Mouse (Mus musculus): Measurements from ENCODE around the gene Ripply3. TPM values are rescaled to one million over a fixed set of nuclear protein-coding genes. Genes with fewer than 3 reads are reported as not detected.

Gene Ripply3
- polyA plus RNA-seq, 1 experiment = 1.4 TPM

- peak; percentile 67 for DNase-seq (ENCODE audit: low read depth)
Observed at GRCm38 (mm10) chr16:94302274-94303202, 25.7 kb upstream of the Ripply3 start.

GRCm38 (mm10) chr16:94303203-94303535 is 25.1 kb upstream of the Ripply3 start:
- TF ChIP-seq CTCF (IDR thresholded peaks at IDR 0.05; ENCODE audit: borderline replicate concordance, extremely low read depth, insufficient read depth, insufficient read length) (no peak), POLR2A (IDR thresholded peaks at IDR 0.05; ENCODE audit: borderline replicate concordance, extremely low read depth, insufficient read depth, insufficient read length, poor library complexity, severe bottlenecking) (no peak)
- no peak for DNase-seq (ENCODE audit: low read depth)

More at GRCm38 (mm10) chr16:94302274-94303202, 25.7 kb upstream of the Ripply3 start:
- peak; percentile 27; the same call in 1 of the 2 replicates for TF ChIP-seq CTCF (IDR thresholded peaks at IDR 0.05; ENCODE audit: borderline replicate concordance, extremely low read depth, insufficient read depth, insufficient read length)
- TF ChIP-seq POLR2A (IDR thresholded peaks at IDR 0.05; ENCODE audit: borderline replicate concordance, extremely low read depth, insufficient read depth, insufficient read length, poor library complexity, severe bottlenecking) = no peak

GRCm38 (mm10) chr16:94307526-94307925 is 20.7 kb upstream of the Ripply3 start:
- TF ChIP-seq POLR2A (IDR thresholded peaks at IDR 0.05; ENCODE audit: borderline replicate concordance, extremely low read depth, insufficient read depth, insufficient read length, poor library complexity, severe bottlenecking) = no peak
- no peak for TF ChIP-seq CTCF (IDR thresholded peaks at IDR 0.05; ENCODE audit: borderline replicate concordance, extremely low read depth, insufficient read depth, insufficient read length)
- DNase-seq (ENCODE audit: low read depth) = peak; percentile 46

- no peak for TF ChIP-seq CTCF (IDR thresholded peaks at IDR 0.05; ENCODE audit: borderline replicate concordance, extremely low read depth, insufficient read depth, insufficient read length)
- no peak for TF ChIP-seq POLR2A (IDR thresholded peaks at IDR 0.05; ENCODE audit: borderline replicate concordance, extremely low read depth, insufficient read depth, insufficient read length, poor library complexity, severe bottlenecking)
Observed at GRCm38 (mm10) chr16:94307942-94308341, 20.3 kb upstream of the Ripply3 start.

GRCm38 (mm10) chr16:94309025-94309424 is 19.2 kb upstream of the Ripply3 start:
- no peak for DNase-seq (ENCODE audit: low read depth)
- TF ChIP-seq POLR2A (IDR thresholded peaks at IDR 0.05; ENCODE audit: borderline replicate concordance, extremely low read depth, insufficient read depth, insufficient read length, poor library complexity, severe bottlenecking) (no peak), CTCF (IDR thresholded peaks at IDR 0.05; ENCODE audit: borderline replicate concordance, extremely low read depth, insufficient read depth, insufficient read length) (no peak)

More at GRCm38 (mm10) chr16:94307942-94308341, 20.3 kb upstream of the Ripply3 start:
- DNase-seq (ENCODE audit: low read depth) = peak; percentile 66

GRCm38 (mm10) chr16:94311416-94311815 is 16.8 kb upstream of the Ripply3 start:
- no peak for DNase-seq (ENCODE audit: low read depth)
- TF ChIP-seq POLR2A (IDR thresholded peaks at IDR 0.05; ENCODE audit: borderline replicate concordance, extremely low read depth, insufficient read depth, insufficient read length, poor library complexity, severe bottlenecking) (no peak), CTCF (IDR thresholded peaks at IDR 0.05; ENCODE audit: borderline replicate concordance, extremely low read depth, insufficient read depth, insufficient read length) (no peak)

- no peak for DNase-seq (ENCODE audit: low read depth)
- TF ChIP-seq POLR2A (IDR thresholded peaks at IDR 0.05; ENCODE audit: borderline replicate concordance, extremely low read depth, insufficient read depth, insufficient read length, poor library complexity, severe bottlenecking) (no peak), CTCF (IDR thresholded peaks at IDR 0.05; ENCODE audit: borderline replicate concordance, extremely low read depth, insufficient read depth, insufficient read length) (no peak)
Observed at GRCm38 (mm10) chr16:94311931-94312330, 16.3 kb upstream of the Ripply3 start.

- DNase-seq (ENCODE audit: low read depth) = peak; percentile 97
- TF ChIP-seq CTCF (IDR thresholded peaks at IDR 0.05; ENCODE audit: borderline replicate concordance, extremely low read depth, insufficient read depth, insufficient read length) = peak; percentile 37; the same call in 1 of the 2 replicates
- TF ChIP-seq POLR2A (IDR thresholded peaks at IDR 0.05; ENCODE audit: borderline replicate concordance, extremely low read depth, insufficient read depth, insufficient read length, poor library complexity, severe bottlenecking) = peak; percentile 45; the same call in 1 of the 2 replicates
Observed at GRCm38 (mm10) chr16:94312663-94313228, 15.5 kb upstream of the Ripply3 start.

GRCm38 (mm10) chr16:94313229-94314030 is 14.8 kb upstream of the Ripply3 start, which contains the start of gene Hlcs:
Gene Hlcs, minus strand, starts transcription at chr16:94313571.
- peak; percentile 98 for DNase-seq (ENCODE audit: low read depth)
- TF ChIP-seq POLR2A (IDR thresholded peaks at IDR 0.05; ENCODE audit: borderline replicate concordance, extremely low read depth, insufficient read depth, insufficient read length, poor library complexity, severe bottlenecking) (peak; percentile 83; the same call in 1 of the 2 replicates), CTCF (IDR thresholded peaks at IDR 0.05; ENCODE audit: borderline replicate concordance, extremely low read depth, insufficient read depth, insufficient read length) (peak; percentile 93)

GRCm38 (mm10) chr16:94314626-94315025 is 13.6 kb upstream of the Ripply3 start:
- DNase-seq (ENCODE audit: low read depth) = no peak
- no peak for TF ChIP-seq CTCF (IDR thresholded peaks at IDR 0.05; ENCODE audit: borderline replicate concordance, extremely low read depth, insufficient read depth, insufficient read length)
- no peak for TF ChIP-seq POLR2A (IDR thresholded peaks at IDR 0.05; ENCODE audit: borderline replicate concordance, extremely low read depth, insufficient read depth, insufficient read length, poor library complexity, severe bottlenecking)

- DNase-seq (ENCODE audit: low read depth) = no peak
- TF ChIP-seq CTCF (IDR thresholded peaks at IDR 0.05; ENCODE audit: borderline replicate concordance, extremely low read depth, insufficient read depth, insufficient read length) (no peak), POLR2A (IDR thresholded peaks at IDR 0.05; ENCODE audit: borderline replicate concordance, extremely low read depth, insufficient read depth, insufficient read length, poor library complexity, severe bottlenecking) (no peak)
Observed at GRCm38 (mm10) chr16:94315215-94315614, 13.0 kb upstream of the Ripply3 start.
